Mouse (Mus musculus): ENCODE results near the gene Pitpnm2. TPM values are rescaled to one million over a fixed set of nuclear protein-coding genes. Genes with fewer than 3 reads are reported as not detected.

Pitpnm2 gene
- polyA plus RNA-seq, 1 experiment: 5.3 TPM

GRCm38 (mm10) chr5:124119204-124119603 lies 130.4 kb downstream of the Pitpnm2 start:
- H3K4me2 ChIP-seq (ENCODE audit: low read depth): no peak overlapping the region
- peaks cover 12% of the 10 kb centered on the region for H3K79me2 ChIP-seq (ENCODE audit: control insufficient read depth, insufficient read depth)
- no peak overlapping the region for H3K4me3 ChIP-seq
- peaks cover 4% of the 10 kb centered on the region for H3K36me3 ChIP-seq (ENCODE audit: control insufficient read depth, insufficient read depth)
- H3K27me3 ChIP-seq (ENCODE audit: control insufficient read depth, insufficient read depth, insufficient read length): no peaks in the 10 kb centered on the region
- no peak overlapping the region for H3ac ChIP-seq (ENCODE audit: control insufficient read depth, insufficient read length)
- TF ChIP-seq MYOG (IDR thresholded peaks at IDR 0.05; ENCODE audit: control insufficient read depth in 1 of 3, insufficient read depth in 1 of 3, insufficient read length in 2 of 3, low read depth in 2 of 3): no peak
- no peak for TF ChIP-seq CEBPB (IDR thresholded peaks at IDR 0.05; ENCODE audit: insufficient read depth, poor library complexity, severe bottlenecking)
- no peak for TF ChIP-seq POLR2A (IDR thresholded peaks at IDR 0.05; ENCODE audit: insufficient read length, low read depth)
- no peak for TF ChIP-seq TCF12 (IDR thresholded peaks at IDR 0.05; ENCODE audit: insufficient read depth, poor library complexity, severe bottlenecking)
- TF ChIP-seq REST (IDR thresholded peaks at IDR 0.05; ENCODE audit: insufficient read depth, insufficient read length): no peak
- no peak for TF ChIP-seq E2F4 (IDR thresholded peaks at IDR 0.05; ENCODE audit: insufficient read depth)
- no peak for TF ChIP-seq TCF3 (IDR thresholded peaks at IDR 0.05; ENCODE audit: insufficient read length, low read depth)

- Histone ChIP-seq H3K4me3 (peak within 1 kb of the TSS; percentile 87), H3K79me2 (ENCODE audit: control insufficient read depth, insufficient read depth) (peaks cover 12% of the 10 kb centered on the region), H3K4me2 (ENCODE audit: low read depth) (peak within 1 kb of the TSS; percentile 94), H3ac (ENCODE audit: control insufficient read depth, insufficient read length) (peak within 1 kb of the TSS; percentile 60), H3K27me3 (ENCODE audit: control insufficient read depth, insufficient read depth, insufficient read length) (no peaks in the 10 kb centered on the region), H3K36me3 (ENCODE audit: control insufficient read depth, insufficient read depth) (peaks cover 4% of the 10 kb centered on the region)
- TF ChIP-seq POLR2AphosphoS2 (IDR thresholded peaks at IDR 0.05; ENCODE audit: insufficient read length, low read depth) (peak; percentile 95), CEBPB (IDR thresholded peaks at IDR 0.05; ENCODE audit: insufficient read depth, poor library complexity, severe bottlenecking) (no peak), MYOG (IDR thresholded peaks at IDR 0.05; ENCODE audit: control insufficient read depth in 1 of 3, insufficient read depth in 1 of 3, insufficient read length in 2 of 3, low read depth in 2 of 3) (peak in 1 of 3 experiments; percentile 14), USF1 (IDR thresholded peaks at IDR 0.05; ENCODE audit: low read depth) (no peak), POLR2A (IDR thresholded peaks at IDR 0.05; ENCODE audit: insufficient read length, low read depth) (peak; percentile 83), REST (IDR thresholded peaks at IDR 0.05; ENCODE audit: insufficient read depth, insufficient read length) (peak; percentile 6), TCF12 (IDR thresholded peaks at IDR 0.05; ENCODE audit: insufficient read depth, poor library complexity, severe bottlenecking) (no peak), E2F4 (IDR thresholded peaks at IDR 0.05; ENCODE audit: insufficient read depth) (no peak), TCF3 (IDR thresholded peaks at IDR 0.05; ENCODE audit: insufficient read length, low read depth) (no peak), MYOD1 (IDR thresholded peaks at IDR 0.05; ENCODE audit: control insufficient read depth in 1 of 3, insufficient read length in 2 of 3, low read depth in 2 of 3) (no peak), SRF (IDR thresholded peaks at IDR 0.05; ENCODE audit: control insufficient read depth, insufficient read length, low read depth) (no peak), MAX (IDR thresholded peaks at IDR 0.05; ENCODE audit: low read depth) (no peak)
Observed at GRCm38 (mm10) chr5:124115990-124116845, 133.3 kb downstream of the Pitpnm2 start, which contains the start of gene Arl6ip4. Gene Arl6ip4, plus strand, starts transcription at chr5:124116089.

GRCm38 (mm10) chr5:124115531-124115930 lies 134.0 kb downstream of the Pitpnm2 start:
- peak overlapping the region; percentile 57 for H3K4me2 ChIP-seq (ENCODE audit: low read depth)
- H3K79me2 ChIP-seq (ENCODE audit: control insufficient read depth, insufficient read depth): peaks cover 12% of the 10 kb centered on the region
- TF ChIP-seq CEBPB (IDR thresholded peaks at IDR 0.05; ENCODE audit: insufficient read depth, poor library complexity, severe bottlenecking) (no peak), TCF3 (IDR thresholded peaks at IDR 0.05; ENCODE audit: insufficient read length, low read depth) (no peak), POLR2A (IDR thresholded peaks at IDR 0.05; ENCODE audit: insufficient read length, low read depth) (no peak), TCF12 (IDR thresholded peaks at IDR 0.05; ENCODE audit: insufficient read depth, poor library complexity, severe bottlenecking) (no peak), REST (IDR thresholded peaks at IDR 0.05; ENCODE audit: insufficient read depth, insufficient read length) (no peak)
- H3ac ChIP-seq (ENCODE audit: control insufficient read depth, insufficient read length): peak overlapping the region; percentile 60
- peak overlapping the region; percentile 87 for H3K4me3 ChIP-seq
- H3K27me3 ChIP-seq (ENCODE audit: control insufficient read depth, insufficient read depth, insufficient read length): no peaks in the 10 kb centered on the region
- H3K36me3 ChIP-seq (ENCODE audit: control insufficient read depth, insufficient read depth): peaks cover 4% of the 10 kb centered on the region

- Histone ChIP-seq H3K27me3 (ENCODE audit: control insufficient read depth, insufficient read depth, insufficient read length) (no peaks in the 10 kb centered on the region), H3K4me3 (no peak overlapping the region), H3ac (ENCODE audit: control insufficient read depth, insufficient read length) (no peak overlapping the region), H3K79me2 (ENCODE audit: control insufficient read depth, insufficient read depth) (peaks cover 12% of the 10 kb centered on the region), H3K36me3 (ENCODE audit: control insufficient read depth, insufficient read depth) (peaks cover 4% of the 10 kb centered on the region), H3K4me2 (ENCODE audit: low read depth) (no peak overlapping the region)
- TF ChIP-seq CEBPB (IDR thresholded peaks at IDR 0.05; ENCODE audit: insufficient read depth, poor library complexity, severe bottlenecking): no peak
Observed at GRCm38 (mm10) chr5:124114276-124115025, 135.1 kb downstream of the Pitpnm2 start.

GRCm38 (mm10) chr5:124113030-124113429 lies 136.5 kb downstream of the Pitpnm2 start:
- H3K79me2 ChIP-seq (ENCODE audit: control insufficient read depth, insufficient read depth): peaks cover 12% of the 10 kb centered on the region
- TF ChIP-seq E2F4 (IDR thresholded peaks at IDR 0.05; ENCODE audit: insufficient read depth) (no peak), REST (IDR thresholded peaks at IDR 0.05; ENCODE audit: insufficient read depth, insufficient read length) (no peak), TCF12 (IDR thresholded peaks at IDR 0.05; ENCODE audit: insufficient read depth, poor library complexity, severe bottlenecking) (no peak), SRF (IDR thresholded peaks at IDR 0.05; ENCODE audit: control insufficient read depth, insufficient read length, low read depth) (no peak), POLR2AphosphoS2 (IDR thresholded peaks at IDR 0.05; ENCODE audit: insufficient read length, low read depth) (no peak), USF1 (IDR thresholded peaks at IDR 0.05; ENCODE audit: low read depth) (no peak), MYOG (IDR thresholded peaks at IDR 0.05; ENCODE audit: control insufficient read depth in 1 of 3, insufficient read depth in 1 of 3, insufficient read length in 2 of 3, low read depth in 2 of 3) (no peak), TCF3 (IDR thresholded peaks at IDR 0.05; ENCODE audit: insufficient read length, low read depth) (no peak), MAX (IDR thresholded peaks at IDR 0.05; ENCODE audit: low read depth) (no peak), CEBPB (IDR thresholded peaks at IDR 0.05; ENCODE audit: insufficient read depth, poor library complexity, severe bottlenecking) (no peak), POLR2A (IDR thresholded peaks at IDR 0.05; ENCODE audit: insufficient read length, low read depth) (no peak), MYOD1 (IDR thresholded peaks at IDR 0.05; ENCODE audit: control insufficient read depth in 1 of 3, insufficient read length in 2 of 3, low read depth in 2 of 3) (no peak)
- H3ac ChIP-seq (ENCODE audit: control insufficient read depth, insufficient read length): peak overlapping the region; percentile 82
- H3K4me2 ChIP-seq (ENCODE audit: low read depth): peak overlapping the region; percentile 100
- no peaks in the 10 kb centered on the region for H3K36me3 ChIP-seq (ENCODE audit: control insufficient read depth, insufficient read depth)
- H3K27me3 ChIP-seq (ENCODE audit: control insufficient read depth, insufficient read depth, insufficient read length): no peaks in the 10 kb centered on the region
- peak overlapping the region; percentile 84 for H3K4me3 ChIP-seq
